Mouse (Mus musculus): ENCODE measurements around the gene Acly. TPM values are rescaled to one million over a fixed set of nuclear protein-coding genes. Genes with fewer than 3 reads are reported as not detected.

Gene Acly
- polyA plus RNA-seq, 1 experiment from 2014 or later: 228 TPM

- H3K27ac ChIP-seq (replicated peaks): peak overlapping the region; percentile 51; the same call in 1 of the 2 replicates
- 66% methylated on average over 9 of the region's 9 CpGs for WGBS
Observed at GRCm38 (mm10) chr11:100428612-100429199, 99.1 kb downstream of the Acly start.

GRCm38 (mm10) chr11:100426820-100427219 is 101.0 kb downstream of the Acly start:
- no peak overlapping the region for H3K27ac ChIP-seq (replicated peaks)
- peaks cover 11% of the 10 kb centered on the region; the same call in 1 of the 2 replicates for H3K36me3 ChIP-seq
- H3K9me3 ChIP-seq: no peaks in the 10 kb centered on the region
- H3K9ac ChIP-seq: no peak overlapping the region
- WGBS: 88% methylated on average over 3 of the region's 3 CpGs
- no peaks in the 10 kb centered on the region for H3K27me3 ChIP-seq
- H3K4me3 ChIP-seq: no peak overlapping the region
- H3K4me2 ChIP-seq: no peak overlapping the region
- no peak for ATAC-seq (ENCODE audit: low FRiP score, low read depth)
- H3K4me1 ChIP-seq (replicated peaks): peaks cover 5% of the 10 kb centered on the region; the same call in 1 of the 2 replicates

More at GRCm38 (mm10) chr11:100428612-100429199, 99.1 kb downstream of the Acly start:
- no peaks in the 10 kb centered on the region for H3K27me3 ChIP-seq
- no peak overlapping the region for H3K4me3 ChIP-seq
- H3K36me3 ChIP-seq: peaks cover 18% of the 10 kb centered on the region; the same call in 1 of the 2 replicates
- peaks cover 5% of the 10 kb centered on the region; the same call in 1 of the 2 replicates for H3K4me1 ChIP-seq (replicated peaks)
- H3K4me2 ChIP-seq: no peak overlapping the region
- no peak overlapping the region for H3K9ac ChIP-seq
- ATAC-seq (ENCODE audit: low FRiP score, low read depth): peak; percentile 51; the same call in 1 of the 2 replicates
- no peaks in the 10 kb centered on the region for H3K9me3 ChIP-seq

Small RNA genes within 50 kb of the gene (microRNA-seq; reads per million reads assigned to microRNA genes)
- gene Gm27374: not detected
- gene Mir7116: 0.87 reads per million

Other genes starting within 250 kb of the Acly start
- 1,215 and 1,231 TPM in 2 replicates for gene Eif1, start 208.1 kb downstream of the Acly start, polyA plus RNA-seq (2015; fragmentation: Nextera tagmentation; extraction: Ambion mirVana)
- gene Gast, start 193.6 kb downstream of the Acly start, polyA plus RNA-seq (2015; fragmentation: Nextera tagmentation; extraction: Ambion mirVana): 0.38 TPM in 1 of 2 replicates, not detected in the other
- gene Hap1, start 171.9 kb downstream of the Acly start, polyA plus RNA-seq (2015; fragmentation: Nextera tagmentation; extraction: Ambion mirVana): 253 and 256 TPM in 2 replicates
- gene Jup, start 130.2 kb downstream of the Acly start, polyA plus RNA-seq (2015; fragmentation: Nextera tagmentation; extraction: Ambion mirVana): 73.2 and 78.1 TPM in 2 replicates
- gene P3h4, start 113.2 kb downstream of the Acly start, polyA plus RNA-seq (2015; fragmentation: Nextera tagmentation; extraction: Ambion mirVana): 21.2 and 25.5 TPM in 2 replicates
- gene Fkbp10, start 112.3 kb downstream of the Acly start, polyA plus RNA-seq (2015; fragmentation: Nextera tagmentation; extraction: Ambion mirVana): 26.6 and 27.1 TPM in 2 replicates
- gene Nt5c3b, start 86.2 kb downstream of the Acly start, polyA plus RNA-seq (2015; fragmentation: Nextera tagmentation; extraction: Ambion mirVana): 112 and 114 TPM in 2 replicates
- gene Klhl10, start 86.1 kb downstream of the Acly start, polyA plus RNA-seq (2015; fragmentation: Nextera tagmentation; extraction: Ambion mirVana): 0.77 and 1.0 TPM in 2 replicates
- gene Klhl11, start 55.3 kb downstream of the Acly start, polyA plus RNA-seq (2015; fragmentation: Nextera tagmentation; extraction: Ambion mirVana): 9.8 and 11.1 TPM in 2 replicates
- gene Ttc25, start 17.6 kb upstream of the Acly start, polyA plus RNA-seq (2015; fragmentation: Nextera tagmentation; extraction: Ambion mirVana): 2.6 and 2.7 TPM in 2 replicates
- gene Cnp, start 46.9 kb upstream of the Acly start, polyA plus RNA-seq (2015; fragmentation: Nextera tagmentation; extraction: Ambion mirVana): 60.1 and 61.3 TPM in 2 replicates
- 96.2 and 104 TPM in 2 replicates for gene Nkiras2, start 91.2 kb upstream of the Acly start, polyA plus RNA-seq (2015; fragmentation: Nextera tagmentation; extraction: Ambion mirVana)
- 278 and 296 TPM in 2 replicates for gene Dnajc7, start 92.2 kb upstream of the Acly start, polyA plus RNA-seq (2015; fragmentation: Nextera tagmentation; extraction: Ambion mirVana)
- 0.82 and 0.94 TPM in 2 replicates for gene Zfp385c, start 164.5 kb upstream of the Acly start, polyA plus RNA-seq (2015; fragmentation: Nextera tagmentation; extraction: Ambion mirVana)
- gene Dhx58, start 176.3 kb upstream of the Acly start, polyA plus RNA-seq (2015; fragmentation: Nextera tagmentation; extraction: Ambion mirVana): 3.0 and 3.1 TPM in 2 replicates
- gene Kat2a, start 184.5 kb upstream of the Acly start, polyA plus RNA-seq (2015; fragmentation: Nextera tagmentation; extraction: Ambion mirVana): 67.2 and 74.0 TPM in 2 replicates
- 0.25 and 0.35 TPM in 2 replicates for gene Hspb9, start 185.8 kb upstream of the Acly start, polyA plus RNA-seq (2015; fragmentation: Nextera tagmentation; extraction: Ambion mirVana)
- 42.0 and 42.4 TPM in 2 replicates for gene Rab5c, start 210.2 kb upstream of the Acly start, polyA plus RNA-seq (2015; fragmentation: Nextera tagmentation; extraction: Ambion mirVana)
- gene Kcnh4, start 231.9 kb upstream of the Acly start, polyA plus RNA-seq (2015; fragmentation: Nextera tagmentation; extraction: Ambion mirVana): 8.8 and 10.3 TPM in 2 replicates
- 0.38 and 1.3 TPM in 2 replicates for gene Hcrt, start 234.9 kb upstream of the Acly start, polyA plus RNA-seq (2015; fragmentation: Nextera tagmentation; extraction: Ambion mirVana)
- gene Ghdc, start 243.0 kb upstream of the Acly start, polyA plus RNA-seq (2015; fragmentation: Nextera tagmentation; extraction: Ambion mirVana): 7.4 and 8.4 TPM in 2 replicates

Measured in hindbrain, embryonic 15.5 days (tissue).